Mouse (Mus musculus): ENCODE results near the gene Sft2d2. TPM values are rescaled to one million over a fixed set of nuclear protein-coding genes. Genes with fewer than 3 reads are reported as not detected.

The Sft2d2 gene
- total RNA-seq, 2 experiments from 2014 or later, result 14.8 to 15.4 TPM

DNA sequence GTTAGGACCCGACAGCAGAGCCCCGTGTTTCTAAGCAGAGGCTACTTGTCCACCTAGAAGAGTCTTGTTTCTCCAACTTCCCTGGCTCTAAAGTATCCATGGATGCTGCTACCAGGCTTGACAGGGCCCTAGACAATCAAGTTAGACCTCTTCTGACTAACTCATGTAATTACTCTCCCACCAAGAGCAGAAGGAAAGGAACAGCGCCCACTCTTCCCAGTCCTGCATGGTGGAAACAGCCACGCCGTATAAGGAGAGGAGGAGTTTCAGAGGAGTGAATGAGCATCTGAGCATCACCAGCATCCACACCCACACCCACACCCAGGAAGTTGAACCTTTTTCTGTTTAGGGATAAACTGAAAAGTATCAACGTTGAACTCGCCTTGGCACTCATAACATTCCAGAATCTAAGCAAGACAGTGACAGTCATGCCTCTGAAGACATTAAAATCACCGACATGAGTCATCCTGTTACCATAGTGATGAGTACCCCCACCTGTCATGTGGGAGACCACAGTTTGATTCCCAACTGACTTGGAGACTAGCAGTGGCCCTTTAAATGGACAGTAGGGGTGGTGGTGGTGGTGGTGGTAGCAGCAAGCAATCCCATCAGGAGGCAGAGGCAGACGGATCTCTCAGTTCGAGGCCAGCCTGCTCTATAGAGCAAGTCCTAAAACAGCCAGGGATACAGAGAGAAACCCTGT, 3.5 kb downstream of the Sft2d2 start:
- no peak for DNase-seq

DNA sequence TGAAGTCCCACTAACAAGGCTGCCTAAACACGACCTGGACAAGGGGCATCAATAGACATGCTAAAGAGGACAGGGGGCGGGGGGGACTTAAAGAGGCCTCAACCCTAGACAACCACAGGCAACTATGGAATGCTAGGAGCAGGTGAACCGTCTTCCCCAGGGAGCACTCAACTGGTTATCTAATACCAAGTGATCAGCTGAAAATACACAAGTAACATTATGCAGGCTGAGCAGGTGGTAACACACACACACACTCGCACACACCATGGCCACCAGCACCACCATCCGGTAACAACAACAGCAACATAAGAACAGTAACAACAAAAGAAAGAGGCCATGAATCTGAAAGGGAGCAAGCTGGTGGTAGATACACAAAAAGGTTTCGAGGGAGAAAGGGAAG, 4.2 kb downstream of the Sft2d2 start:
- no peak for DNase-seq

DNA sequence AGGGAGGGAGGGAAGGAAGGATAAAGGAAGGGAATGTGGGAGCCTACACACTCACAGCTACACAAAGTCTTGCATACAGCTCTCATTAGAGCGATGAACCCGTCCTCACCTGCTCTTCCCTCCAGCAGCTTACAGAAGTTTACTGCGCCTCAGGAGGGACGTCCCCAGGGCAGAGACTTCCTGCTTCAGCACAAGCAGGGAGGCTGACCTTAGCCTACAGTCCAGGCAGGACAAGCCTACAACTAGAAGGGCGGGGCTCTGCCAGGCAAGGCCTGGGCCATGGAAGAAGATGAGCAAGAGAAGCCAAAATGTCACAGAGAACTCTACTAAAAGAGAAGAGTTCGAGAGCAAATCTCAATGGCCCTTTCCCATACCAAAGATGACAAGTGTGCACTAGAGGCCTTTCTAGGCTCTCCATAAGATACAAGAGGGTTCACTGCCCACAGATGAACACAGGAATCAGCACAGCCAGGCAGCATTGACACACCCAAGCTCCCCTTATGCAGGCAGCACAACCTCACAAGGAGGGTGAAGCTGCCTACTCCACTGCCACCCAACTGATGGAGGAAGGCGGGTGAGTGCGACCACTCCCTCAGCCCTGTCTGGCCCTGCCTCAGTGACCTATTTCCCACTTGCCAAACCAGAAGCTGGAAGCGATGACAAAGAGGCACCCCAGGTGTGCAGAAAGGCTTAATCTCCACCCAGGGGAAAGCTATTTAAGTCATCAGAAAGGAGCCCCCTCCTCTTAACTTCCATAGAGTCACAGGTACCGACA, 5.2 kb downstream of the Sft2d2 start:
- no peak for DNase-seq

DNA sequence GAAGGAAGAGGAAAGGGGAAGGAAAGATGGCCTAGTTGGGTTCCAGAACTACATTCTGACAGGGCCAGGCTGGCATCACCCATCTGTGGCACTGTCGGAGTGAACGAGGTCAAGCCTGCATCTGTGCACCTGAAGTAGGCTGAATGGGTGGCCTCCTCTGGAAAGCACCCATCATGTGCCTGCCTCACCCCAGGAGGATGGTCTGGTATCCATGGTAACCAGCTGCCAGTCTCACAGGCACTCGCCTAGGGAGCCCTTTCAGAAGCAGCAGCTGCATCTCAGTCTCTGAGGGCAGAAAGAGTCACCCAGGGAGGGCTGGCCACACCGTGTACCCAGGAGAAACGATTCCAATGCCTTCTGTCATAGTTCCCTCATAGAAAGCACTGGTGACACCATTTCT, 6.9 kb downstream of the Sft2d2 start:
- no peak for DNase-seq

DNA sequence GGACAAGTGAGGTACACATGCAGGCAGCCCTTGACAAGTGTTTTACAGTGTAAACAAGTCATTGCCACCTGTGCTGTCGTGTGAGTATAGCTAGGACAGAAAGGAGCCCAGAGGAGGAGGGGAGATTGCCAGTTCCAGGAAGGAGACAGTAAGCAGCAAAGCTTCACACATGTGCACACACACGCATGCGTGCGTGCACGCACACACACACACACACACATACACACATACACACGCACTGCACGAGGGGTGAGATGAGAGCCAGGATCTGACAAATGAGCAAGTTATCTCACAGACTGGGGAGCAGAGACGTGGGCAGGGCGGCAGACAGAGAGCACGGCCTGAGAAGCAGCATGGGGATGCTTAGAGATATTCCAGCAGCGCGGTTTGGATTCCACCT, 7.7 kb downstream of the Sft2d2 start:
- DNase-seq, result no peak

DNA sequence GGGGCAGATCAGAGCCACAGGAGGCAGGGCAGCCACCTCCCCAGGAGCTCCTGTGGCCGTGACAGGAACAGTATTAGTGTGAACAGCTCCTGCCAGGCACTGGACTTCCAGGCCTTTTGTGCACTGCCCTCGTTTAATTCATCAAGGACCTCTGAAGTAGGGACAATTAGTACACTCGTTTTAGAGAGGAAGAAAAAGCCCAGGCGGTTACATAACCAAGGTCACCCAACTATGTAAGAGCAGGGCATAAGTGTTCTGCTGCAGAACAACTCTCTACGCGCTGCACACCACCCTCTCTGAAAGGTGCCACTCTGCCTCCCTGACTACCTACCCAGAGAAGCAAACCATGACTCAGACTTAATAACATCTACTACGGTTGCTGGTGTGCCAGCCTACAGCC, 9.1 kb downstream of the Sft2d2 start:
- no peak for DNase-seq

DNA sequence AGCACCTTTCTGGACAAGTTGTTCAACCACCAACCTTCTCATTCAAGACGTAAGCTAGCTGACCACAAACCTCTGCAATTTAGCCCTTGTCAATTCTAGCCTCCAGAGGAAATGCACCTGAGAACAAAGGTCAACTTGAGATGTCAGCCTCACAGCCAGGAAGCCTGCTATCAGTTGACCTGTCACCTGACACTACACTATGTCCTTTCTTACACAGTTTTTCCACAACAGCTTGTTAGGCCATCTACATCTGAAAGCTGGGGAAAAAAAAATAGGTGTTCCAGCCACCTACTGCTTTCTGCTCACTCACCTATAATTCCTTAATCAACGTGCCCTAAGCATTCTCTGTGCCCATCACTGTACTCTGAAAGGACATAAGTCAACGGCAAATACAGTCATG, 10.1 kb downstream of the Sft2d2 start:
- DNase-seq, result no peak

DNA sequence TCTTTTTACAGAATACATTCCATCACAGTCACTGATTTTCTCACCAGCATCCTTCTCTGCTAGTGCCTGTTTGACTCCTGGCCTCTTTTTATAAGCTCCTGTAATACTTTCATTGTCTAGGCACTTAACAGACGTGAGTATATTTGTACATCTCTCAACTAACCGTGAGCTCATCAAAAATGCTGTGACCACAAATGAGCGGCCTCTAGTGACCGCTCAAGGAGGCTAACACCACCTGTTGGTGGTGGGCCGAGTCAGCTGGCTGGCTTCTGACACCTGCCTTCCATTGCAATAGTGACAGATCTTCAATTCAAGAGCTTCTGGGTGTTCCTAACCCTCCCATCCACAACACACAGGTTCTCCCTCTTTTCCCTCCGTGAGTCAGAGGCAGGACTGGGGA, 10.8 kb downstream of the Sft2d2 start:
- no peak for DNase-seq

DNA sequence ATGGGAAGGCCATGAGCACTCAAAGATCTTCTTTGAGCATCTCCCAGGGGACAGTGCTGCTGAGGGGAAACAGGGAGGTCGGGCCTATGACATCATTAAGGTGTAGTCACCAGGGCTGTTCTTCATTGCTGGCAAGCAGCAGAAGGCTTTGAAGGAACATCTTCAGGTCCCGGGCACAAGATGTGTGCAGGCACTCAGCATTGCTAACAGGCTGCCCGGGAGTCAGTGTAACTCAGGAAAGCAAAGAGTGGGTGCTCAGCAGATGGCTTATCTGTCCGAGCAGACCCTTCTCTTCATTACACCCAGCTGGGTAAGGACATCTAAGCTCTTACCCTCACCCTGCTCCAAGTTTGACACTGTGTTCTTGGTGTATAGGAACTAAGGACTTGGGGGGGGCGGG, 14.9 kb downstream of the Sft2d2 start:
- DNase-seq, result no peak

DNA sequence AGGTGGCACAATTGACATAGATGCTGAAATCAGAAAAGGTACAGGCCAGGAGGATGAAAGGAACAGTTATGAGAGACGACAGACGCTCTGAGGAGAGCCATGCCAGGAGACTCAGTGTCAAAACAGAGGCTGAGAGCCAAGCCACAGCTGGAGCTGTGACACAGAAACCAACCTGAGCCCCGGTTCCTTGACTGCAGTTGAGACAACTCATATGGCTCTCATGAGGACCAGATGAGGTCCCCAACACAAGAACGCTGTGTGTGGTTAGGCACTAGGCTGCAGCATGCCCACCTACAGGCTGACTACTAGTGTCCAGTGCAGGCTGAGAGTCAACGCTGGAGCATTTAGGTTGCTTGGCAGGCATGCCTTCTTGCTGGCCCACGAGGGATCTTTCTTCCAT, 16.2 kb downstream of the Sft2d2 start:
- no peak for DNase-seq

DNA sequence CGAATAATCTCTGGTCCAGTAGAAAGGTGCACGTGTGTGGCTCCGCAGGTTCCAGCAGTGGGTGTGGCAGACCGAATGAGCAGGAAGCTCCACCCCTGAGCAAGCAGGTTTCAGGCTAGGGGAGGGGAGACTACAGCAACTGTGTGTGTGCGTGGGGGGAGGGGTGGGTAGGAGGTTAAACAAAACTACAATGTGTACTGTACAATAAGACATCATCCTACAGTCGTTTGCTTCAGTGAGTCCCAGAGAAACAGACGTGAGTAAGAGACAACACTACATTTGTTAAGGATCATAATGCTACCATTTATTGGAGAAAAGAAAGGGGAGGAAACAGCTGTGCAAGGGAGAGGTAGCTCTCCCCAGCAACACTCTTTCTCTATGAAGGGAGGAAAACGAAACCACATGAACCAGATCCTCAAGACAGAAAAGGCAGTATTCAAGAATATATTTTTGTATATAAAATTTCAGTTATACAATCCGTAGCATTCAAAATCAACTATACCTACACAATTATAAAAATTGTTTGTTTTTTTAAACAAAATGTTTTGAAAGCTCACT, 20.1 kb downstream of the Sft2d2 start:
- DNase-seq, result no peak

DNA sequence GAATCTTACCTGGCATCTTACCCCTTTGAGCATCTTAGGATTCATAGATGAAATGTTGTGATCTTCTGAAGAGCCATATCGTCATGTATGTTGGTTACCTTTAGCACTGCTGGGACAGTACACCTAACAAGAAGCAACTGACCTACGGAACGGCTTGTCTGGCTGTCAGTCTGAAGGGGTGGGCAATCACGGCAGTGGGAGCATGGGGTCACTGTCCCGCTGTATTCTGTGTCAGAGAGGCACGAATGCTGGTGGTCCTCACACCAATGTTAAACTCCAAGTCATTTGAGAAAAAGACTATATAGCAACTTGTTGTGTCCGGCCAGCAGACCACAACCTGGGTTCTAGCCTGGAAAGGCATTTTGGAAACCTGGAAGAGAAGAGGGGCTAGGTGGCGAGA, 23.0 kb downstream of the Sft2d2 start:
- no peak for DNase-seq

DNA sequence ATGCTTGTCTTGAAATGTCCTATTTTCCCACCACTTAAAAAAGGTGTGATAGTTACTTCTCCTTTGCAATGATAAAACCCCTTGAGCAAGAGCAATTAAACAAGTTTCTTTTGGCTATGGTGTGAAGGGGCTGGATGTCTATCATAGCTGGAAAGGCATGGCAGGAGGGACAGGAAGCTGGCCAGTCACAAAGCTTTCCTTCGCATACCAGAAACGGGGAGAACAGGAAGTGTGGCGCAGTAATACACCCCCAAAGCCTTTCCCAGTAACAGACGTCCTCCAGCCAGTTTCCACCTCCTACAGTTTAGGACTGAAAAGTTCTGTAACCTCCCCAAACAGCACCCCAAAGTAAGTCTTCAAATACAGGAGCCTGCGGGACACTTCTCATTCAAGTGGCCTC, 24.1 kb downstream of the Sft2d2 start:
- no peak for DNase-seq

DNA sequence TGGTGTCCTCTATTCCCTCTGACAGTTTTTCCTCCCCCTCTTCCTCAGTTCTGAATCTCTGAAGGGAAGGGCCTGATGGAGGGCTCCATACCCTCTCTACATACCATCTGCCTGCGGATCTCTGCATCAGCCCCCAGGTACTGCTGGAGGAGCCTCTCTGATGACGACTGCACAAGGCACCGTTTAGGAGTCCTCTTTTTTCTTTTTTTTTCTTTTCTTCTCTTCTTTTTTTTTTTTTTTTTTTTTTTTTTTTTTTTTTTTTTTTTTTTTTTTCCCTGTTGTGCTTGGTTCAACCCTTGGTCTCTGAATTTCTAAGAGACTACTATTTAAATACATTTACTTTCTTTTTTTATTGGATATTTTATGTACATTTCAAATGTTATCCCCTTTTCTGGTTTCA, 24.8 kb downstream of the Sft2d2 start:
- DNase-seq, result no peak

DNA sequence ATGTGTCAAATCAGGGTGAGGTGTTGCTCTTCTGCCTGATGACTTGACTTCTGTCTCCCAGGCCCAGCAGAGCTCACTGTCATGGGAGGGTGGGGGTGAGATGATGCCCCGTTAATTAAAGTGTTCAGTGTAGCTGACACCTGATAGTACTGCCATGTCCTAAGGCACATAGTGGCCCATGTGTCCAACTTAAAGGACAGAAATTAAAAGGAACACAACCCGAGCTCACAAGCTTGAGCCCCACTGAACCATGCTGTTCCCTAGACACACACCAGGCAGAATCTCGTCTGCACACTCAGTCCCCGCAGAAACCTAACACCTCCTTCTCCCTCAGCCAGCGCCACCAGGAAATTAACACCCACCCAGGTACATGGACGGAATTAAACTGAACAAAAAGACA, 29.3 kb downstream of the Sft2d2 start:
- no peak for DNase-seq

DNA sequence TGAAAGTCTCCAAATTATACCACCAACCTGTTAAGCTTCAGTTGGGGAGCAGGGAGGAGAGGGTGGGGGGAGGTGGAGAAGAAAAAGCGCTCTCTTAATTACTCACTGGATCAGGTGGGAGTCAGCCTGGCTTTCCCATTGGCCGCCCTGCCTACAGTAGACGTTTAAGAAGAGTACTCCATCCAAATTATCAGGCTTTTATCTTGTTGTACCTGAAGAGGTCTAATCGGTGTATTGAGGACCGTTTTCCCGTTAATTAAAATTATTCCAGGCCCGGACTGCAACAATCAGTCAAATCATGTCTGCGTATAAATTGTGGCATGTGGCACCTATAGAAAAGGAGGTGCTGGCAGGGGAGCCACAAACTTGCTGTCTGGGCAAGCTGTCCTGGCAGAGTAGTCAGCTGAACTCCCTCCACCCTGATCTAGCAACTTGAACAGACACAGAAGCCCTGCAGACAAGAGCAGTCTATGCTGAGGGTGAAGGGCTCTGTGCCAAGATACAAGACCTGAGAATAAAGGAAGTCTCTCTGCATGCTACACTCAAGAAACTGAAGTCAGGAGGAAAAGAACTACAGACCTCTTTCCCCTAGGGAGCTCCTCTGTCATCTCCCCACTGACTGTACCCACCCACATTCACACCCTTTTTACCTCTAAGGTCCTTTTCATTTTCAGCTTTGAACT, 33.4 kb downstream of the Sft2d2 start, which contains the start of gene Tbx19:
Gene Tbx19, minus strand, starts transcription at position 51 of the 683 bp plus-strand sequence.
- no peak for DNase-seq

DNA sequence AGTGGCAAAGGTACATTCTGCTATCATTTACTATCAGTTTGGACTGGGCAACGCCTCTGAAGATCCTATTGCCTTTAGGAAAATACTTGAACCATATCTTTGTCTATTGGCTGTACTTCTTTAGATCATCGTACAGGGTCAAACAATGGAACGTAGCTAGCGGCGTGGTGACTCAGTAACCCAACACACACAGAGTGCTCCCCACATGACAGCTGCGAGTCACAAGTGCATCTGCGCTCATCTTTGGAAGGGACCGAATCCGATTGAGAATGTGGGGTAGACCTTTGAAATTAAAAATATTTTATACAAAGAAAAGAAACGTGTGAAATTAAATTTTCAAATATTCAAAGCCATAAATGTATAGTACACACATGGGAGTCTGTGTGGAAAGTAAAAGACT, 35.4 kb downstream of the Sft2d2 start:
- no peak for DNase-seq

DNA sequence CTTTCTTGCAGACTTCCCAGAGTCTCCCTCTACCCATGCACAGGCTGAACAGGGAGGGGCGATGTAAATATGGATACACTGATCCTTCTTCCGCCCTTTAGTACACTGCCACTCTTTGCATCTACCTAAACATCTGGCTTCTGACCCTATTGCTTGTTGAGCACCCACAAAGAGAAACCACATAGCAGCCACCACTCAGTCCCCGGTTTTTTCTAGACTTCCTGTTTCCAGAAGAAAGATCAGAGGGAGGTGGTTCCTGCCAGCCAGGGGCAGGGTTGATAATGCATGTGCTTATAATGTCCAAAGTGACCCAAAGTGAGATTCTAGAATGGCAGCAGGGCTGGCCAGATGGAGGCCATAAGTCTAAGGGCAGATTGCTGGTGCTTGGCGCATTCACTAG, 40.1 kb downstream of the Sft2d2 start:
- DNase-seq, result no peak

DNA sequence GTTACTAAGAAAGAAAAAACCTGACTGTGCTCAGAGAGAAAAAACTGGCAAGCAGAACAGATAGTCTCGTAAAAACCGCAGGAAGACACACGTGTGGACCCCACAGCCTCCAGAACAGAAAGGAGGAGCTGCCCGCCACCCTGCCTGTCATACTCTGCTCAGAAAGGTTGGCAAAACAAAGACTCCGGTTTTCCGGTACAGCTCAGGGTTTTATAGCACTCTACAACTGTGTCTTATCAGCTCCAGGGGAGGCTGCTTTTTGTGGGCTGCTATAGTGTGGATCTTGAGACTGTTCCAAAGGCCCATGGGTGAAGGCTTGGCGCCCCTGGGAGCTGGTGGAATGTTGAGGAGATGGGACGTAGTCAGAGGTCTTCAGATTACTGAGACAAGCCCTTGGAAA, 43.0 kb downstream of the Sft2d2 start:
- no peak for DNase-seq

DNA sequence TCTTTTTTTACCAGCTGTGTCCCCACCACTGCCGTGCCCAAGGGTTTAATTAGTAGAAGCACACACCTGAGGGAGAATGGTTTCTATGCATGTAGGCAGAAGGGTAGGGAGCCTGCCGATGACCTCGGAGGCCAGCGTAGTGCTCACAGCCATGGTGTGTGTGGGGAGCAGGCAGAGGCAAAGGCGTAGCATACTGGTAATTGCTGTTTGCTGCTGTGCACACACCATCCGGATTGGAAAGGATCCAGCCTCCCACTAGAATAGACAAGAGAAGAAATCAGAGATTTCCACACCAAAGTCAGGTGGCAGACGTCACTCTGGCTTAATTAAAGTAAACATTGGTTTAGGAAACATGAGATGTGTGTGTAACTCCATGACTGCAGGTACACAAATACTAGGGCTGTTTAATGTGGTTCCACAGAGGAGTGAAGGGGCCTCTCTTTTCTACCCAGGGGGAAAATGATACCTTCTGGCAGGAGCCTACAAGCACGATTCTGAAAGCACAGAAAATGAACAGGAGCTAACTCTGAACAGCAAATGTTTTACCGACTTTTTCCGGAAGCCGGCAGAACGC, 51.8 kb downstream of the Sft2d2 start:
- no peak for DNase-seq

DNA sequence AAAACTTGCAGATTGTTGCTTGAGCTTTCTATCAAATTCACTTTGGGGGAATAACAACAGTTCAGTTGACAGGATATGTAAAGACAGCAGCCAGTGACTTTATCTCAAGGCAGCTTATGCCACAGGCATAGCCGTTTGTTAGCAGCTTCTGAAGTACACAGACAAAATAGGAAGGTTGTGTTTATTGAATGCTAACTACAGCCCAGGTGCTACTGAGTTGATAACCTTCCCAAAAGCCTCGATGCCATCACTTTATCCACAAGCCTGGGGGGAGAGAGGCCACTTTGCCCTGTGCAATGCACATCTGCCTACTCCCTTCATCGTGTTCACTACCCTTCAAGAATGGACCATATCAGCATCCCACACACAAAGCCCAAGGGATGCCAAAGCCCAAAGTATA, 54.0 kb downstream of the Sft2d2 start:
- no peak for DNase-seq

DNA sequence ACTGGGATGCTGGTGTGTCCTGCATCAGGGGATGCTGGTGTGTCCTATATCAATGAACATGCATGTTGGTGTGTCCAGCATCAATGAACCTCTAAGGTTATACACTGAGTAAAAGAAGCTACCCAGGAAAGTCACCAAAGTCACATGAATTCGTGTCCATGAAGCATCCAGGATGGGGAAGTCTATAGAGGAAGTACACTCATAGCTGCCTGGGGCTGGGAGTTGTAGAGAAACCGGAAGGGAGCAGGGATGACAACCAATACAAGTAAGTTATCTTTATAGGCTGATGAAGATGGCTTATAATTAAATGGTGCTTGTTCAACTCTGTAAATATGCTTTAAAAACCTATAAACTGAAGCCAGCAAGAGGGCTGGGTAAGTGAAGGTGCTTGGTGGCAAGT, 60.4 kb downstream of the Sft2d2 start:
- no peak for DNase-seq

DNA sequence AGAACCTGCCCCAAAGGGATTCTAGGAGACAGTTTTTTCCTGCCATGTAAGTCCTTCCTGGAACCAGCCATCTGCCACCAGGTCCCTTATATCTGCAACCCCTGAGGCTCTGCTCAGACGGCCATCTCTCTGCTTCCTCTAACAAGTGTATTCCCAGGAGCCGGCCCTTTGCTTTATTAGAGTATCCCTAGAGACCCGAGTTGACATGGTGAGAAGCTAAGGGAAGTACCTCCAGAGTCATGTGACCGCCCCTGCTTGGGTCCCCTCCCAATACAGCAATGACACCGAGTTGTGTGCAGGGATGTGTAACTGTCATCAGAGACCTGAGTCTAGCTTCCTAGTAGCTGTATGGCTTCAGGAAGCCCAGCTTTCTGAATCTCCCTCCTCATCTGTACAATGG, 61.0 kb downstream of the Sft2d2 start:
- DNase-seq, result no peak

Data from heart, adult 18-20 months (tissue).